Mouse (Mus musculus): ENCODE data around the gene Ppib. TPM values are rescaled to one million over a fixed set of nuclear protein-coding genes. Genes with fewer than 3 reads are reported as not detected.

Ppib gene
- polyA plus RNA-seq, 1 experiment from 2014 or later, result 670 TPM

DNA sequence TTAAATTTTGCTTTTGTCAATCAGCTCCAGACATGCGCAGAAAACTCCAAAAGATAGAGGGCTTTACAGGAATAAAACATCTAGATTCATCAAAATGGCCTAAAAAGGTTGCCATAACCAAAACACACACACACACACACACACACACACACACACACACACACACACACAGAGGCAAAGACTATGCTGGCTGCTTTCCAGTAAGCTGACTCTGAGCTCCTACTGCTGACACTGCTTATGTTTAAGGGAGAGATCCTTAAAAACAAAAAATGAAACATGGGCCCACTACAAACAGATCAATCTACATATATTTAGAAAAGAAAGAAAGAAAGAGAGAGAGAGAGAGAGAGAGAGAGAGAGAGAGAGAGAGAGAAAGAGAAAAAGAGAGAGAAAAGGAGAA, 7.3 kb upstream of the Ppib start:
- Histone ChIP-seq H3K4me3 (ENCODE audit: low read length) (no peak overlapping the region), H3K27ac (ENCODE audit: low read length) (no peak overlapping the region), H3K4me1 (ENCODE audit: insufficient read depth, low read length) (peaks cover 12% of the 10 kb centered on the region), H3K9me3 (ENCODE audit: low read length) (peaks cover 4% of the 10 kb centered on the region), H3K4me2 (replicated peaks; ENCODE audit: low read depth, low read length) (no peak overlapping the region), H3K36me3 (ENCODE audit: insufficient read depth, low read length) (no peaks in the 10 kb centered on the region), H3K9ac (replicated peaks; ENCODE audit: low read length) (no peak overlapping the region), H3K27me3 (ENCODE audit: insufficient read depth, low read length) (no peaks in the 10 kb centered on the region)
- WGBS, result 86% methylated on average over 1 of the region's 1 CpGs
- ATAC-seq (ENCODE audit: low FRiP score, low TSS enrichment), result no peak

DNA sequence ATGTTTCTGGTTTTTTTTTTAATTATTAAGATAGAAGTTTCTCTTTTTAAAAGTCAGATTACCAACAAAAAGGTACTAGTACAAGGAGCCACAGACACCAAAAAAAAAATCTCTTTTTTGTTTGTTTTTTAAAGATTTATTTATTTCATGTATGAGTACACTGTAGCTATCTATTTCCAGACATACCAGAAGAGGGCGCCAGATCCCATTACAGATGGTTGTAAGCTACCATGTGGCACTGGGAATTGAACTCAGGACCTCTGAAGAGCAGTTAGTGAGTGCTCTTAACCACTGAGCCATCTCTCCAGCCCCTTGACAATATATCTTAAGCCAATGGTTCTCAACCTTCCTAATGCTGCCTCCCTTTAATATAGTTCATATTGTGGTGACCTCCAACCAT, 6.4 kb upstream of the Ppib start:
- no peaks in the 10 kb centered on the region for H3K27me3 ChIP-seq (ENCODE audit: insufficient read depth, low read length)
- no peak overlapping the region for H3K9ac ChIP-seq (replicated peaks; ENCODE audit: low read length)
- peaks cover 4% of the 10 kb centered on the region for H3K9me3 ChIP-seq (ENCODE audit: low read length)
- H3K4me3 ChIP-seq (ENCODE audit: low read length), result no peak overlapping the region
- no peaks in the 10 kb centered on the region for H3K36me3 ChIP-seq (ENCODE audit: insufficient read depth, low read length)
- WGBS, result 39% methylated on average over 1 of the region's 1 CpGs
- ATAC-seq (ENCODE audit: low FRiP score, low TSS enrichment), result no peak
- H3K27ac ChIP-seq (ENCODE audit: low read length), result no peak overlapping the region
- H3K4me1 ChIP-seq (ENCODE audit: insufficient read depth, low read length), result peaks cover 12% of the 10 kb centered on the region
- no peak overlapping the region for H3K4me2 ChIP-seq (replicated peaks; ENCODE audit: low read depth, low read length)

DNA sequence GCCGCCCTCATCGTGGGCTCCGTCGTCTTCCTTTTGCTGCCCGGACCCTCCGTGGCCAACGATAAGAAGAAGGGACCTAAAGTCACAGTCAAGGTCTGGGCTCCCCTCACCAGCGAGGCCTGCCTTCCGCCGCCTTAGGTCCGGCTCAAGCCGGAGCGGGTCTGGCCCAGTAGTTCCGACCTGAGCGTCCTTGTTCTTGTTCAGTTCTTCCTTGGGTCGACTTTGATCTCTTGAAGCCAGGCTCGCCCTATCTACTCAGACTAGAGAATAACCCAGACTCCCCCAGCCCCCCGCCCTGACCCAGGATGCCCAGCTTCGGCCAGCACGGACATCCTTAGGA, 256 bp downstream of the Ppib start:
- Histone ChIP-seq H3K4me3 (ENCODE audit: low read length) (peak overlapping the region; percentile 72), H3K27me3 (ENCODE audit: insufficient read depth, low read length) (no peaks in the 10 kb centered on the region), H3K4me1 (ENCODE audit: insufficient read depth, low read length) (peaks cover 16% of the 10 kb centered on the region), H3K4me2 (replicated peaks; ENCODE audit: low read depth, low read length) (peak overlapping the region; percentile 68), H3K27ac (ENCODE audit: low read length) (peak overlapping the region; percentile 68), H3K9me3 (ENCODE audit: low read length) (no peaks in the 10 kb centered on the region), H3K9ac (replicated peaks; ENCODE audit: low read length) (peak overlapping the region; percentile 89), H3K36me3 (ENCODE audit: insufficient read depth, low read length) (peaks cover 27% of the 10 kb centered on the region)
- peak; percentile 74 for ATAC-seq (ENCODE audit: low FRiP score, low TSS enrichment)
- WGBS, result under 1% methylated on average over 20 of the region's 20 CpGs

DNA sequence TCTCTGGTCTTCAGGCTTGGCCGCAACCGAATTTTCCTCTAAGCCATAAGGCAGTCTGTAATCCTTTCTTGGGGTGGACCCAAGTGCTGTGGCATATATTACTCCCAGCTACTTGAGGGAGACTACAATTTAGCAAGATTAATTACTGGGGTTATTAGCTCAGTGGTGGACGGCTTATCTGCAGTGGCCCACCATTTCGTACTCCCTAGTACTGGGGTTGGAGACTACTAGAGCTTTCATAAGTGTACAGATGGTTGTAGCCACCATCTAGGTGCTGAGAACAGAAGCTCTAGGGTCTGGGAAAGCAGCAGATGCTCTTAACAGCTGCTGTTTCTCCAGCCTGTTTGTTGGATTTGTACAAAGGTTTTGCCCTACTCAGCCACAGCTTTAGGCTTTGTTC, 964 bp downstream of the Ppib start:
- Histone ChIP-seq H3K4me1 (ENCODE audit: insufficient read depth, low read length) (peaks cover 16% of the 10 kb centered on the region), H3K4me3 (ENCODE audit: low read length) (peak overlapping the region; percentile 72), H3K9ac (replicated peaks; ENCODE audit: low read length) (peak overlapping the region; percentile 89), H3K4me2 (replicated peaks; ENCODE audit: low read depth, low read length) (peak overlapping the region; percentile 68), H3K27me3 (ENCODE audit: insufficient read depth, low read length) (no peaks in the 10 kb centered on the region), H3K9me3 (ENCODE audit: low read length) (no peaks in the 10 kb centered on the region), H3K27ac (ENCODE audit: low read length) (no peak overlapping the region), H3K36me3 (ENCODE audit: insufficient read depth, low read length) (peaks cover 34% of the 10 kb centered on the region)
- 6% methylated on average over 4 of the region's 4 CpGs for WGBS
- ATAC-seq (ENCODE audit: low FRiP score, low TSS enrichment), result no peak

DNA sequence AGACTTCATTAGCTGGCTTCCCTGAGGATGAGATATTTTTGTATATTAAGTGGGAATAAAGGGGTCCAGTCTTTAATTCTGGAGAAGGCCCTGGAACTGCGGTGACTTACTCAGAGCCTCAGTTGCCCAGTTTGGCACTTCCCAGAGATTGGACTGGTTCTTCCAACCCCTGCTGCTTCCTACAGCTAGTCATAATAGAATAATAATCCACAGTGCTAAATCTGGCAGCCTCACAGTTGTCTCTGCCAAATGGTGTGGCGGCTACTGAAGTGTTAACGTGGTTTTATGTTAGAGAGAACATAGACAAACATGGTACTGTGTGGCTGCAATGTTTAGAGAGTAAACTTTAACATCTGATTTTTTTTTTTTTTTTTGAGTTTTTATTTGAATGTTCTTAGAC, 1.6 kb downstream of the Ppib start:
- peak overlapping the region; percentile 89 for H3K9ac ChIP-seq (replicated peaks; ENCODE audit: low read length)
- H3K4me1 ChIP-seq (ENCODE audit: insufficient read depth, low read length), result peaks cover 16% of the 10 kb centered on the region
- peak overlapping the region; percentile 72; the same call in 1 of the 2 replicates for H3K4me3 ChIP-seq (ENCODE audit: low read length)
- H3K36me3 ChIP-seq (ENCODE audit: insufficient read depth, low read length), result peaks cover 40% of the 10 kb centered on the region
- no peak for ATAC-seq (ENCODE audit: low FRiP score, low TSS enrichment)
- H3K4me2 ChIP-seq (replicated peaks; ENCODE audit: low read depth, low read length), result peak overlapping the region; percentile 68
- 66% methylated on average over 3 of the region's 3 CpGs for WGBS
- no peak overlapping the region for H3K27ac ChIP-seq (ENCODE audit: low read length)
- H3K27me3 ChIP-seq (ENCODE audit: insufficient read depth, low read length), result no peaks in the 10 kb centered on the region
- no peaks in the 10 kb centered on the region for H3K9me3 ChIP-seq (ENCODE audit: low read length)

DNA sequence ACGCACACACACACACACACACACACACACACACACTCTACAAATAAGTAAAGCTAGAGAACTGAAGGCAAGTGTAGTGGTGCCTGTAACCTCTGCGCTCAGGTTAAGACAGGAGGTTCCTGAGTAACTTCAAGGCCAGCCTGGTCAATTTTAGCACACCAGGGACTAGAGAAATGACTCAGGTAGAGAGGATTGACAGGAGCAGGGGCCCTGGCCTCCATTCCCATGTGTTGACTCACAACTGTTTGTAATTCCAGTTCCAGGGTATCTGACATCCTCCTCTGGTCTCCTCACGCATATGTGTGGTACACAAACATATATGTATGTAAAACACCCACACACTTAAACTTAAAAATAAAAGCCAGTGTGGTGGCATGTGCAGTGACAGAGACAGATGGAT, 3.4 kb downstream of the Ppib start:
- Histone ChIP-seq H3K9me3 (ENCODE audit: low read length) (no peaks in the 10 kb centered on the region), H3K27ac (ENCODE audit: low read length) (no peak overlapping the region), H3K4me1 (ENCODE audit: insufficient read depth, low read length) (peaks cover 16% of the 10 kb centered on the region), H3K4me2 (replicated peaks; ENCODE audit: low read depth, low read length) (no peak overlapping the region), H3K4me3 (ENCODE audit: low read length) (no peak overlapping the region), H3K36me3 (ENCODE audit: insufficient read depth, low read length) (peaks cover 46% of the 10 kb centered on the region), H3K9ac (replicated peaks; ENCODE audit: low read length) (no peak overlapping the region), H3K27me3 (ENCODE audit: insufficient read depth, low read length) (peaks cover 9% of the 10 kb centered on the region; the same call in 1 of the 2 replicates)
- WGBS, result 91% methylated on average over 3 of the region's 3 CpGs
- ATAC-seq (ENCODE audit: low FRiP score, low TSS enrichment), result no peak

DNA sequence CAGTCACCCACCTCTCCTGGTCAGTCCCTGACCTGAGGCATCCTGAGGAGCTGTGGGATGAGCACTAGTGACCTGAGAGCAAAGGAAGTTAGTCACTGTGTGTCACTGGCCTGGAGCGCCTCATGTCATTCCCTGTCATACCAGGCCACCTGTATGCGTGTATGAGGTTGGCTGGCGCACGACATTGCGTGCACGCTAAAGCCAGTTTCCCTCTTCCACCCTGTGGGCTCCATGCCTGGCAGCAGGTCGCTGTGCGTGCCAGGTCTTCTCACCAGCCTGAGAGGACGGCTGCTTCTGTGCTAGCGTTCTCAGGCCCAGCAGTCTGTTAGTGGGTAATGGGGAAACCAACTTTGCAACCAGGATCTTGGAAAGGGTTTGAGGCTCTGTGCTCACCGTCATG, 4.3 kb downstream of the Ppib start:
- Histone ChIP-seq H3K36me3 (ENCODE audit: insufficient read depth, low read length) (peaks cover 46% of the 10 kb centered on the region), H3K4me3 (ENCODE audit: low read length) (no peak overlapping the region), H3K27ac (ENCODE audit: low read length) (no peak overlapping the region), H3K4me2 (replicated peaks; ENCODE audit: low read depth, low read length) (no peak overlapping the region), H3K9me3 (ENCODE audit: low read length) (no peaks in the 10 kb centered on the region), H3K9ac (replicated peaks; ENCODE audit: low read length) (no peak overlapping the region), H3K4me1 (ENCODE audit: insufficient read depth, low read length) (peaks cover 17% of the 10 kb centered on the region), H3K27me3 (ENCODE audit: insufficient read depth, low read length) (peaks cover 16% of the 10 kb centered on the region; the same call in 1 of the 2 replicates)
- ATAC-seq (ENCODE audit: low FRiP score, low TSS enrichment), result no peak
- 95% methylated on average over 11 of the region's 11 CpGs for WGBS

DNA sequence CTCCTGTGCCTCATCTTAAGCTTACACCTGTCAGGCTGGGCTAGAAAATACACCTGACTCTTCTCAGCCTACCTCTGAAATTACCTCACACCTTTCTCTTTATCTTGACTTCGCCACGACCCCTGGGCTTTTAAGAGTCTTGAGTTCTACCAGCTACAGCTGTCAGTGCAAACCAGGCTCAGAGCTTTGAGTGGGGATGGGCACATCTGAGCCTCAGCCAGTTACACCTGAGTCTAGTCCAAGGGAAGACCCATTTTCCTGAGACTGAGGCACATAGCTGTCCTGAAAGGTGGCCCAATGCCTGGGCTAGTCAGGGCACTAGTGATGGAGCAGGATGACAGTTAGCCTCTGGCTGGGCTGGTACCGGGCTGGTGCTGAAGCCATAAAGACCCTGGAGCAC, 6.8 kb downstream of the Ppib start:
- ATAC-seq (ENCODE audit: low FRiP score, low TSS enrichment), result no peak
- Histone ChIP-seq H3K9ac (replicated peaks; ENCODE audit: low read length) (no peak overlapping the region), H3K27me3 (ENCODE audit: insufficient read depth, low read length) (peaks cover 16% of the 10 kb centered on the region; the same call in 1 of the 2 replicates), H3K4me1 (ENCODE audit: insufficient read depth, low read length) (peaks cover 5% of the 10 kb centered on the region), H3K36me3 (ENCODE audit: insufficient read depth, low read length) (peaks cover 46% of the 10 kb centered on the region), H3K4me2 (replicated peaks; ENCODE audit: low read depth, low read length) (no peak overlapping the region), H3K4me3 (ENCODE audit: low read length) (no peak overlapping the region), H3K9me3 (ENCODE audit: low read length) (no peaks in the 10 kb centered on the region), H3K27ac (ENCODE audit: low read length) (no peak overlapping the region)
- WGBS, result 85% methylated on average over 3 of the region's 3 CpGs

DNA sequence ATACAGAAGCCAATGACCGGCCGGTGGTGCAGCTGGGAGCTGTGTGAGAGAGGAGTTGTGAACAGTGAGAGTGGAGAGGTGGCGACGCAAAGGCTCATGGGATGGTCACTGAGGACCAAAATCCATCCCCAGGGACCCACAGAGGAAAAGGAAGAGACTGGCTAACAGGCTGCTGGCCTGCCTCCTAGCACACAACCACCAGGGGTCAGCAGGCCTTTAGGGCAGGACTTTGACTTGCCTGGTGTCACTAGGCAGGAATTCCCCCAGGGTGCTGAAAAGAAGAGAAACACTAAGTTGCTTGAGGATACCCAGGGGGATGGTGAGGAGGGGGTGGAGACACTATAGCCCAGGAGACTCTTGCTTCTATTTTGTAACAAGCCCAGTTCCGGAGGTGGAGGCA, 7.5 kb downstream of the Ppib start:
- WGBS, result 38% methylated on average over 5 of the region's 5 CpGs
- H3K4me1 ChIP-seq (ENCODE audit: insufficient read depth, low read length), result peaks cover 5% of the 10 kb centered on the region; the same call in 1 of the 2 replicates
- no peak overlapping the region for H3K4me2 ChIP-seq (replicated peaks; ENCODE audit: low read depth, low read length)
- H3K9me3 ChIP-seq (ENCODE audit: low read length), result no peaks in the 10 kb centered on the region
- peaks cover 44% of the 10 kb centered on the region for H3K36me3 ChIP-seq (ENCODE audit: insufficient read depth, low read length)
- no peak overlapping the region for H3K27ac ChIP-seq (ENCODE audit: low read length)
- no peak for ATAC-seq (ENCODE audit: low FRiP score, low TSS enrichment)
- H3K4me3 ChIP-seq (ENCODE audit: low read length), result no peak overlapping the region
- H3K9ac ChIP-seq (replicated peaks; ENCODE audit: low read length), result no peak overlapping the region
- peaks cover 16% of the 10 kb centered on the region; the same call in 1 of the 2 replicates for H3K27me3 ChIP-seq (ENCODE audit: insufficient read depth, low read length)

DNA sequence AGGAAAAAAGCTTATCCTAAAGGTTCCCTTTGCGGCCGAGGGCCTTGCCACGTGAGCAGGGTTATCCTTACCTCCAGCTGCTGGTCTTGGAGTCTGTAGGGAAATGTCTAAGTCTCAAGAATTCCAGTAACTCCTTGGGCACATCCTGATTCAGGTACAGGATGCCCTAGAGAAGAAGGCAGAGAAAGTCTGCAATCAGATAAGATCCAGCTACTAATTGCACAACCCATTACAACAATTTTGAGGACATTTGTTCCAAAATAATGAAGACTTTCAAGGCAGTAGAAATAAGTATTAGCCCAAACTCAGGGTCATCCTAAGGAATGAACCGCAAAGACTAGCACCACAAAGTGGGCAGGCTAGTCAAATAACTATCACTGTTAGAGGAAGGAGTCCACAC, 8.0 kb downstream of the Ppib start:
- Histone ChIP-seq H3K27ac (ENCODE audit: low read length) (no peak overlapping the region), H3K4me1 (ENCODE audit: insufficient read depth, low read length) (peaks cover 5% of the 10 kb centered on the region; the same call in 1 of the 2 replicates), H3K36me3 (ENCODE audit: insufficient read depth, low read length) (peaks cover 38% of the 10 kb centered on the region), H3K4me2 (replicated peaks; ENCODE audit: low read depth, low read length) (no peak overlapping the region), H3K9ac (replicated peaks; ENCODE audit: low read length) (no peak overlapping the region), H3K9me3 (ENCODE audit: low read length) (no peaks in the 10 kb centered on the region), H3K27me3 (ENCODE audit: insufficient read depth, low read length) (peaks cover 16% of the 10 kb centered on the region; the same call in 1 of the 2 replicates), H3K4me3 (ENCODE audit: low read length) (no peak overlapping the region)
- 70% methylated on average over 4 of the region's 4 CpGs for WGBS
- ATAC-seq (ENCODE audit: low FRiP score, low TSS enrichment), result no peak

All from kidney, embryonic 16.5 days (tissue).